Mouse (Mus musculus): ENCODE results near the gene Gm10277. TPM values are rescaled to one million over a fixed set of nuclear protein-coding genes. Genes with fewer than 3 reads are reported as not detected.

Gene Gm10277
- polyA plus RNA-seq, 1 experiment from 2014 or later = 0.93 TPM

DNA sequence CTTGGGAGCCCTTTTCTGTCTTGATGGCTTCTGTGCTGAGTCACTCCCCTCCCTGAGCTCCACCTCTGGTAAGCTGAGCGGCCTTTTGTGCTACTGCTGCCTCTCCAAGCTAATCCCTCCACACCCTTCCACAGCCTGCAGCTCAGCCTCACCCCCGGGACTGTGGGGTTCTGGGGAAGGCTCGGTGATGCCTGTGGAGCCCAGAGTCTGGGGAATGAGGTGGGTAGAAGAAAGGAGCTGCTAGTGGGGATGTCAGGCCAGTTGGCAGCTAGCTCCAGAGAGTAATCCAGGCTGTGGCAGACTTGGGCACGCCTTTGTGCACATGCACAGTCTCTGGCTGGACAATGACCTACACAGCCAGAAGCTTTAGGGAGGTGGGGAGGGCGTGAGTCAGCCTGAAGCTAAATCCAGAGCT lies 20.5 kb upstream of the Gm10277 start:
- Histone ChIP-seq H3K9me3 (ENCODE audit: control insufficient read depth, low read length) (no peaks in the 10 kb centered on the region), H3K4me3 (ENCODE audit: low read depth, low read length) (no peak overlapping the region), H3K36me3 (ENCODE audit: control insufficient read depth, insufficient read depth, low read length) (no peaks in the 10 kb centered on the region), H3K27ac (ENCODE audit: low read depth, low read length) (no peak overlapping the region), H3K27me3 (ENCODE audit: control insufficient read depth, insufficient read depth, low read length) (no peaks in the 10 kb centered on the region), H3K9ac (ENCODE audit: low read length) (no peak overlapping the region), H3K4me2 (ENCODE audit: low read depth) (no peak overlapping the region), H3K4me1 (ENCODE audit: control insufficient read depth, insufficient read depth, low read length) (no peaks in the 10 kb centered on the region)
- DNase-seq (ENCODE audit: low spot score) (no peak), ATAC-seq (ENCODE audit: insufficient read depth, low FRiP score, low TSS enrichment) (no peak)
- WGBS = 47% methylated on average over 5 of the region's 5 CpGs

DNA sequence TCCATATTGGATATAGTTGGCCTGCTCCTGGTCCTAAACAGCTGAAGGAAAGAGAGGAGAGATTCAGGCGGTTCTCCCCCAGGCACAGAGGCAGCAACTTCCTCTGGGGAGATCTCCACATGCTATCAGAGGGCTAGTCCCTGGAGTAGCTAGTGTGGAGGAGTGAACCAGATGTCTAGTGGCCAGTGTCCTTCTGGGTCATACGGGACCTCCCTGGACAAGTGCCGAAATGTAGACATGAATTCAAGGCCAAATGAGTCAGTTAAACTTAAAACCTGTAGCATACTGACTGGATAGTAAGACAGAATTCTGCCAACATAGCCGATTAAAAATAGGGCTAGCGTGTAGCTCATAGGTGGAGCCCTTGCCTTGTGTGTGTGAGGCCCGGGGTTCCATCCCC lies 19.3 kb upstream of the Gm10277 start:
- Histone ChIP-seq H3K27ac (ENCODE audit: low read depth, low read length) (no peak overlapping the region), H3K4me1 (ENCODE audit: control insufficient read depth, insufficient read depth, low read length) (no peaks in the 10 kb centered on the region), H3K9me3 (ENCODE audit: control insufficient read depth, low read length) (no peaks in the 10 kb centered on the region), H3K9ac (ENCODE audit: low read length) (no peak overlapping the region), H3K4me3 (ENCODE audit: low read depth, low read length) (no peak overlapping the region), H3K36me3 (ENCODE audit: control insufficient read depth, insufficient read depth, low read length) (no peaks in the 10 kb centered on the region), H3K27me3 (ENCODE audit: control insufficient read depth, insufficient read depth, low read length) (no peaks in the 10 kb centered on the region), H3K4me2 (ENCODE audit: low read depth) (no peak overlapping the region)
- 83% methylated on average over 6 of the region's 6 CpGs for WGBS
- DNase-seq (ENCODE audit: low spot score) (no peak), ATAC-seq (ENCODE audit: insufficient read depth, low FRiP score, low TSS enrichment) (no peak)

DNA sequence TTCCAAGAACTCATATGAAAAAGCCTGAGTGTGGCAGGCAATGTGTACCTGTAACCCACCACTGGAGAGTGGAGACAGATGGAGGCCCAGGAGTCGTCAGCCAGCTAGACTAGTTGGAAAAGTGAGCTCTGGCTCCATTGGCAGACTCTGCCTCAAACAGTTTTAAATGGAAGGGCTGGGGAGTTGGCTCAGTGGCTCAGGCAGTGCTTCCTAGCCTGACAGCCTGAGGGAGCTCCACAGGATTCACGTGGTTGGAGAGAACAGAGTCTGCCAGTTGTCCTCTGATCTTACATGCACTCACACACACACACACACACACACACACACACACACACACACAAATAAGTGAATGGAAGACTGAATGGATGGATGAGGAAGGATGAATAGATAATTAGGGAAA lies 18.7 kb upstream of the Gm10277 start:
- DNase-seq (ENCODE audit: low spot score) (no peak), ATAC-seq (ENCODE audit: insufficient read depth, low FRiP score, low TSS enrichment) (no peak)
- Histone ChIP-seq H3K27me3 (ENCODE audit: control insufficient read depth, insufficient read depth, low read length) (no peaks in the 10 kb centered on the region), H3K36me3 (ENCODE audit: control insufficient read depth, insufficient read depth, low read length) (no peaks in the 10 kb centered on the region), H3K4me3 (ENCODE audit: low read depth, low read length) (no peak overlapping the region), H3K27ac (ENCODE audit: low read depth, low read length) (no peak overlapping the region), H3K4me2 (ENCODE audit: low read depth) (no peak overlapping the region), H3K4me1 (ENCODE audit: control insufficient read depth, insufficient read depth, low read length) (no peaks in the 10 kb centered on the region), H3K9me3 (ENCODE audit: control insufficient read depth, low read length) (no peaks in the 10 kb centered on the region), H3K9ac (ENCODE audit: low read length) (no peak overlapping the region)
- 31% methylated on average over 2 of the region's 2 CpGs for WGBS

DNA sequence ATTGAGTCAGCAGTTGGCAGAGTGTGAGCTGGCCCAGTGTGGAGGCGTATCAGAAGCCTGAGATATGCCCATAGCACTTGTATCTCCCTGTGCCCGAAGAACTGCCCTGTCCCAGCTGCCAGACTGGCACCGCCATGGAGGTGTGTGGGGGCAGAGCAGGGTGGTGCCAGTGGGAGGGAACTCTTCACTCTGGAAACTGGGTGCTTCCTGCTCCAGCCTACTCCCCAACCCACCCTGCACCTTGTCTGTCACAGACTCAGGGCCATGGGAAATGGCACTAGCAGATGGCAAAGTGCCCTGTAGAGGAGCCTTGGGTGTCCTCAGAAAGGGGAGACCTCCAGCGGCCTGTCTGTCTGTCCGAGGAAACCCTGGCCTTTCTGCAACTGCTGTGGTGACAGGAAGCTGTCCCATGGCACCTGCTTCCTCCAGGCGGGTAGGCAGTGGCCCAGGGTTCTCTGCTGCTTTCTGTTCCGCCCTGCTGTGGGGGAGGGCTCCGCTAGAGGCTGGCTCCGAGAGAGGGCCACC lies 14.9 kb upstream of the Gm10277 start:
- Histone ChIP-seq H3K9me3 (ENCODE audit: control insufficient read depth, low read length) (no peaks in the 10 kb centered on the region), H3K9ac (ENCODE audit: low read length) (no peak overlapping the region), H3K4me1 (ENCODE audit: control insufficient read depth, insufficient read depth, low read length) (0 out of 2 replicates have a peak, but pooled peaks cover 3% of the 10 kb centered on the region), H3K27me3 (ENCODE audit: control insufficient read depth, insufficient read depth, low read length) (no peaks in the 10 kb centered on the region), H3K4me2 (ENCODE audit: low read depth) (no peak overlapping the region), H3K27ac (ENCODE audit: low read depth, low read length) (no peak overlapping the region), H3K4me3 (ENCODE audit: low read depth, low read length) (no peak overlapping the region), H3K36me3 (ENCODE audit: control insufficient read depth, insufficient read depth, low read length) (no peaks in the 10 kb centered on the region)
- WGBS = 72% methylated on average over 9 of the region's 9 CpGs
- DNase-seq (ENCODE audit: low spot score) (no peak), ATAC-seq (ENCODE audit: insufficient read depth, low FRiP score, low TSS enrichment) (no peak)

DNA sequence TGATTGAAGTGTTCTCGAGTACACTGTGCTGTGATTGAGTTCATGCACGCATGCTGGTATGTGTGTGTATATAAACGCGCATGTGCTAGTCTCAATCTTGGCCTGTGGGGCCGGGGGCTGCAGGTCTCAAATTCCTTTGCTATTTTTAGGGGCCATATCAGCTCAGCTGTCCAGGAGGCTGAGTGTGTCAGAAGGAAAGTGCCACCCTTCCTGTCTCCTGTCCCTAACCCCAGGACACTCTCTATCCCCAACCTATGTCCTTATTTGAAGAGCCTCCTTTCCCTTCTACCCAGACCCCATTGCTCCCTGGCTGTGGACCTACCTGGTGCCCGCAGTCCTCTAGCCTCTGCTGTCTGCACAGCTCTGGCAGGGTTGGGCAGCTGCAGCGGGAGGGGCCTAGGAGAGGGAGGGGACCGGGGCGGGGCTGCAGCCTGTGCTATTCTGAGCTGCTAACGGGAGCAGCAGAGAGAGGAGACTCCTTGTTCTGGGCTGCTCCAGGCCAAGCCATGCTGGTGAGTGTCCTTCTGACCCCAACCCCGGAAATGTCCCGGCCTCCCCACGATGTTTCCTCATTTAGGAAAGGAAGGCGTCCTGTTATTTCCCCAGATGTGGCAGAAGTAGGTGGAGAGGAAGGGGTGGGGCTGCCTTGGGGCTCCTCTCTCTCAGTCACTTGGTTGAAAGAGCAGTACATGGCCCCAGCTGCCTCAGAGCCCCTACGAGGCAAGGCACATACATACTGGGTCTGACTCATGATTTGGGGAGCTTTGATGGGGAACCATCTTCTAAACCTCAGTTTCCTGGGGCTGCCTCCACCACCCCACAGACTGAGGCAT lies 13.5 kb upstream of the Gm10277 start:
- Histone ChIP-seq H3K36me3 (ENCODE audit: control insufficient read depth, insufficient read depth, low read length) (no peaks in the 10 kb centered on the region), H3K4me3 (ENCODE audit: low read depth, low read length) (no peak overlapping the region), H3K4me2 (ENCODE audit: low read depth) (no peak overlapping the region), H3K27ac (ENCODE audit: low read depth, low read length) (no peak overlapping the region), H3K27me3 (ENCODE audit: control insufficient read depth, insufficient read depth, low read length) (no peaks in the 10 kb centered on the region), H3K9me3 (ENCODE audit: control insufficient read depth, low read length) (no peaks in the 10 kb centered on the region), H3K9ac (ENCODE audit: low read length) (no peak overlapping the region), H3K4me1 (ENCODE audit: control insufficient read depth, insufficient read depth, low read length) (0 out of 2 replicates have a peak, but pooled peaks cover 3% of the 10 kb centered on the region)
- DNase-seq (ENCODE audit: low spot score) = no peak
- ATAC-seq (ENCODE audit: insufficient read depth, low FRiP score, low TSS enrichment) = no peak
- 32% methylated on average over 15 of the region's 15 CpGs for WGBS

DNA sequence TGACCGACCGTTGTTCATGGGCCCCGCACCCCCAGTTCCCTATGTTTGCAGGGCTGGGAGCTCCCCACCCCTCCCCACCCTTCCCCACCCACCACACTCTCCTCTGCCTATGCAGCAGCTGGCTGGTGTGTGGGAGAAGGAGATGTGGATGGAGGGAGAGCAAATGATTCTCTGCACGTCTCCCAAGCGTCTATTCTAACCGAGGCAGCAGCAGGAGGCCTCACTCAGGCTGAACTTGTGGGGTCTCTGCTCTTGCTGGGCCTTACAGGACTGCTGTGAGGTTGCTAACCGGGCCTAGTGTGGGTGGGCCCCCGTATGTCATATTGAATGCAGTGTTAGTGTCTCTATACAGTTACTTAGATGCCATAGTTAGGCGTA lies 12.9 kb upstream of the Gm10277 start:
- H3K9me3 ChIP-seq (ENCODE audit: control insufficient read depth, low read length) = no peaks in the 10 kb centered on the region
- no peak for DNase-seq (ENCODE audit: low spot score)
- H3K9ac ChIP-seq (ENCODE audit: low read length) = no peak overlapping the region
- no peak overlapping the region for H3K27ac ChIP-seq (ENCODE audit: low read depth, low read length)
- H3K4me1 ChIP-seq (ENCODE audit: control insufficient read depth, insufficient read depth, low read length) = 0 out of 2 replicates have a peak, but pooled peaks cover 3% of the 10 kb centered on the region
- no peak for ATAC-seq (ENCODE audit: insufficient read depth, low FRiP score, low TSS enrichment)
- H3K4me2 ChIP-seq (ENCODE audit: low read depth) = no peak overlapping the region
- 77% methylated on average over 9 of the region's 9 CpGs for WGBS
- H3K36me3 ChIP-seq (ENCODE audit: control insufficient read depth, insufficient read depth, low read length) = no peaks in the 10 kb centered on the region
- H3K4me3 ChIP-seq (ENCODE audit: low read depth, low read length) = no peak overlapping the region
- no peaks in the 10 kb centered on the region for H3K27me3 ChIP-seq (ENCODE audit: control insufficient read depth, insufficient read depth, low read length)

DNA sequence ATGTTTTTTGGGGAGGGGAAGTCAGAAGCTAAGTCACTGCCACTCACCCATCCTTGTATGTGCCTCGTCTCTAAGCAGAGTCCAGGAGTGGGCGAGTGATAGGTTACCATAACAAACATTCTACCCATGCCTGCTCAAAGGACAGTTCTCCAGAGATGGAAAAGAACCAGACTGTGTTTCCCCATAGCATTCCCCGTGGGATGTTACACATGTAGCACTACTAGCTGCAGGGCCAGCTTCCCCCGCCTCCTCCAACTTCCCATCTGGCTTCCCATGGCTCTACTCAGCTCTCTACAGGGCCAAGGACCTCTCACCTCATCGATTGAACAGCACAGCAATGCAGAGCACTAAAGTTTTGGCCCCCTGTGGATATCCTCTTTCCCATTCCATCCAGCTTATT lies 7.7 kb upstream of the Gm10277 start:
- H3K27ac ChIP-seq (ENCODE audit: low read depth, low read length) = no peak overlapping the region
- no peak for ATAC-seq (ENCODE audit: insufficient read depth, low FRiP score, low TSS enrichment)
- no peak for DNase-seq (ENCODE audit: low spot score)
- no peaks in the 10 kb centered on the region for H3K9me3 ChIP-seq (ENCODE audit: control insufficient read depth, low read length)
- H3K4me1 ChIP-seq (ENCODE audit: control insufficient read depth, insufficient read depth, low read length) = peaks cover 15% of the 10 kb centered on the region; the same call in 1 of the 2 replicates
- WGBS = 77% methylated on average over 5 of the region's 5 CpGs
- H3K4me2 ChIP-seq (ENCODE audit: low read depth) = no peak overlapping the region
- H3K27me3 ChIP-seq (ENCODE audit: control insufficient read depth, insufficient read depth, low read length) = no peaks in the 10 kb centered on the region
- H3K9ac ChIP-seq (ENCODE audit: low read length) = no peak overlapping the region
- no peak overlapping the region for H3K4me3 ChIP-seq (ENCODE audit: low read depth, low read length)
- H3K36me3 ChIP-seq (ENCODE audit: control insufficient read depth, insufficient read depth, low read length) = no peaks in the 10 kb centered on the region

DNA sequence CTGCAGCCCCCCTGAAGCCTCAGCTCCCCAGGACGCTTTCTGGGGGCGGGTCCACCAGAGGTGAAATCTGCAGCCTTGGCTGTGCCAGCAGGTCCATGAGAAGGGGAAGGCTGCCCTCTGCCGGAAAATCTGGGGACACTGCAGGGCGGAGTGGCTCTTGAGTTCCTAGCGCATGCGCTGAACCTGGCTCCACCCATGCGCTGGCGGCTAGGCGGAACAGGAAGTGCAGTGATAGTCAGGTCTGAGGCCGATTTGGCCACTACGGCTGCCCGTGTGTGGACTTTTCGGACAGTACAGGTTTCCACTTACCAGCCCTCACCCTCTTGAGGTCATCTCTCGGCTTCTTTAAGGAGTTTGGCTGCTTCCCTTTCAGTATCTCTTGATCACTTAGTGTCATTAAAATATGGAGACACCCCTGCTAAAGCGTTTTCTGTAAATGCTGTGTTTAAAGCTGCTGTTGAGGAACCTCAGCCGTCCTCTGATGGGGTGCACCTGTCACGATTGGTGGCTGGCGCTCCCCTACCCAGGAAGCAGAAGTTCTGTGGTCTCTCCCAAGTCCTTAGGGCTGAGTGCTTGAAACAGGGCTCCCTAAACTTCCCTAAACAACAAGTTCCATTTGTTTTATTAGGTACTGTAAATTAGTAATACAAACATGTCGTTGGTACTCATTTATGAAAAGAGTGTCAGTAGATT lies 5.8 kb upstream of the Gm10277 start:
- H3K4me3 ChIP-seq (ENCODE audit: low read depth, low read length) = peak overlapping the region; percentile 28
- 5% methylated on average over 19 of the region's 19 CpGs for WGBS
- no peaks in the 10 kb centered on the region for H3K36me3 ChIP-seq (ENCODE audit: control insufficient read depth, insufficient read depth, low read length)
- DNase-seq (ENCODE audit: low spot score) (peak; percentile 96), ATAC-seq (ENCODE audit: insufficient read depth, low FRiP score, low TSS enrichment) (peak; percentile 71)
- H3K4me1 ChIP-seq (ENCODE audit: control insufficient read depth, insufficient read depth, low read length) = peaks cover 15% of the 10 kb centered on the region; the same call in 1 of the 2 replicates
- peak overlapping the region; percentile 79 for H3K4me2 ChIP-seq (ENCODE audit: low read depth)
- H3K27ac ChIP-seq (ENCODE audit: low read depth, low read length) = no peak overlapping the region
- no peaks in the 10 kb centered on the region for H3K9me3 ChIP-seq (ENCODE audit: control insufficient read depth, low read length)
- H3K9ac ChIP-seq (ENCODE audit: low read length) = peak overlapping the region; percentile 56
- no peaks in the 10 kb centered on the region for H3K27me3 ChIP-seq (ENCODE audit: control insufficient read depth, insufficient read depth, low read length)
